In the genomic region with DNA sequence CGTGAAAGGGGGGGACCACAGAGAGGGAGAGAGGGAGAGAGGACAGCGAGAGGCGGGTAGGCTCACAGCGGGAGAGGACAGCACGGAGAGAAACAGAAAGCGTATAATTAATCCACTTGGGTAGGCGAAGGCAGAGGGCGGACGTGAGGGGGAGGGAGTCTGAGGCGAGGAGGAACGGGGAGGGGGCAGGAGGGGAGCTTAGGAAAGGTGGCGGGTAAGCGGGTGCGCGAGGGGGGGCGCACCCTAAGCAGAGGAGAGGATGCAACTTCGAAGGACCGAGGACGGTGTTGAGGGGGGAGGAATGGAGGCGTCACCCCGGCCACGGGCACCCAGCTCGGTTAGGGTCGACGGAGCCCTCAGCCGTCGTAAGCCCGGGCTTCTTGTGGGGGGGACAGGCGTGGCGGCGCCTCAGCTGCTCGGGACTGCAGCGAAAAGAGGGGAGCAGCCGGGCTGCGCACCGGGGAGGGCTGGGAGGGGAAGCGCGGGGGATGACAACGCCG, we compare ENCODE assay signal across 9 mouse cellular contexts. TPM values are rescaled to one million over a fixed set of nuclear protein-coding genes. Genes with fewer than 3 reads are reported as not detected.
DNase-seq lines count a peak whose midpoint lies in the region; ATAC-seq and TF ChIP-seq lines count a peak whose summit lies in the region.
"Had no signal": no experiment of that assay in that cellular context is flagged by ENCODE, and none has a peak within 500 bp of the region (broad histone marks: within the 10 kb centered on the region; RNA-seq: fewer than 3 reads in every experiment).

No protein-coding gene starts in this region.

- peaks cover 30% of the 10 kb centered on the region for H3K4me1 ChIP-seq in lung, embryonic 16.5 days (replicated peaks; ENCODE audit: control insufficient read depth, insufficient read depth, low read length)
- H3K4me1 ChIP-seq in limb, embryonic 10.5 days, result peaks cover 58% of the 10 kb centered on the region
- peaks cover 20% of the 10 kb centered on the region for H3K4me1 ChIP-seq in olfactory bulb, adult 2 months (ENCODE audit: control insufficient read depth, insufficient read depth, low read length)

- H3K27ac ChIP-seq in lung, embryonic 16.5 days (ENCODE audit: low read length), result peak overlapping the region; percentile 85
- H3K27ac ChIP-seq in limb, embryonic 10.5 days, result peak overlapping the region; percentile 99
- H3K27ac ChIP-seq in olfactory bulb, adult 2 months (ENCODE audit: insufficient read depth, low read depth, low read length), result no peak overlapping the region

- no peak for ATAC-seq in CD4-positive, CD25-positive, alpha-beta regulatory T cell, adult 4 months
- ATAC-seq in lung, embryonic 16.5 days (ENCODE audit: low read depth), result peak; percentile 34

- peak; percentile 20 for DNase-seq in CD4-positive, CD25-positive, alpha-beta regulatory T cell, adult 2 months (ENCODE audit: low read depth, low spot score)
- no peak for DNase-seq in lung, postnatal 14 days
- DNase-seq in limb, embryonic 10.5 days (ENCODE audit: low spot score), result peak; percentile 55
- DNase-seq in layer of hippocampus, adult 9-11 months, result no peak
- DNase-seq in frontal cortex, postnatal 14 days (ENCODE audit: low spot score in 2 of 2), result no peak
- DNase-seq: cerebellum, adult 9-10 months had no signal

- peak overlapping the region; percentile 76 for H3K4me2 ChIP-seq in lung, embryonic 16.5 days (ENCODE audit: low read depth, low read length)

- under 1% methylated on average over 37 of the region's 40 CpGs for WGBS in lung, embryonic 16.5 days
- WGBS in limb, embryonic 10.5 days, result 1% methylated on average over 40 of the region's 40 CpGs
- under 1% methylated on average over 37 of the region's 40 CpGs for WGBS in olfactory bulb, adult 2 months

- TF ChIP-seq POLR2A in olfactory bulb, adult 2 months (IDR thresholded peaks at IDR 0.05; ENCODE audit: insufficient read depth, low read depth, low read length), result no peak

- no peaks in the 10 kb centered on the region; the same call in 1 of the 2 replicates for H3K36me3 ChIP-seq in lung, embryonic 16.5 days (ENCODE audit: control insufficient read depth, insufficient read depth, low read length)
- H3K36me3 ChIP-seq in limb, embryonic 10.5 days, result peaks cover 35% of the 10 kb centered on the region

- no peaks in the 10 kb centered on the region for H3K9me3 ChIP-seq in lung, embryonic 16.5 days (ENCODE audit: control insufficient read depth, low read length)
- H3K9me3 ChIP-seq in limb, embryonic 10.5 days (replicated peaks), result no peaks in the 10 kb centered on the region

- H3K4me3 ChIP-seq in lung, embryonic 16.5 days (ENCODE audit: low read length), result peak overlapping the region; percentile 56
- H3K4me3 ChIP-seq in limb, embryonic 10.5 days, result peak overlapping the region; percentile 77
- peak overlapping the region; percentile 31 for H3K4me3 ChIP-seq in olfactory bulb, adult 2 months (ENCODE audit: insufficient read depth, low read depth, low read length)

- H3K9ac ChIP-seq in lung, embryonic 16.5 days (ENCODE audit: low read length), result peak overlapping the region; percentile 80

- H3K27me3 ChIP-seq in lung, embryonic 16.5 days (ENCODE audit: control insufficient read depth, insufficient read depth, low read depth, low read length), result peaks cover 79% of the 10 kb centered on the region
- peaks cover 99% of the 10 kb centered on the region for H3K27me3 ChIP-seq in limb, embryonic 10.5 days (ENCODE audit: low read depth, poor library complexity, severe bottlenecking)

- TF ChIP-seq CTCF in olfactory bulb, adult 2 months (IDR thresholded peaks at IDR 0.05; ENCODE audit: insufficient read depth, low read depth, low read length), result no peak

RNA-seq across cellular contexts. Expression of a gene that starts 7.9 kb away (rescaled TPM):
- polyA plus RNA-seq in CD4-positive, CD25-positive, alpha-beta regulatory T cell, adult 4 months (2017; shearing (Covaris generic)), result 1 to 10 TPM in 1 of 2 experiments, under 1 TPM in 1; 0.69 to 1.1 TPM
- polyA plus RNA-seq in lung, embryonic 16.5 days (2015; fragmentation: Nextera tagmentation; extraction: Ambion mirVana), result 457 and 496 TPM in 2 replicates
- 769 and 872 TPM in 2 replicates for polyA plus RNA-seq in limb, embryonic 10.5 days (2016; fragmentation: Nextera tagmentation; extraction: Ambion mirVana)
- not detected in 2 replicates for polyA plus RNA-seq in olfactory bulb, adult 2 months (2012; ENCODE audit: insufficient read depth, insufficient read length, low replicate concordance, missing spikeins)

RNA-seq across cellular contexts. Expression of a gene that starts 11.0 kb away (rescaled TPM):
- polyA plus RNA-seq in CD4-positive, CD25-positive, alpha-beta regulatory T cell, adult 4 months (2017; shearing (Covaris generic)), result not detected
- not detected in 2 replicates for polyA plus RNA-seq in lung, embryonic 16.5 days (2015; fragmentation: Nextera tagmentation; extraction: Ambion mirVana)
- 0.09 and 0.11 TPM in 2 replicates for polyA plus RNA-seq in limb, embryonic 10.5 days (2016; fragmentation: Nextera tagmentation; extraction: Ambion mirVana)
- not detected in 2 replicates for polyA plus RNA-seq in olfactory bulb, adult 2 months (2012; ENCODE audit: insufficient read depth, insufficient read length, low replicate concordance, missing spikeins)

Comparison
In these comparisons a context has a peak if more than half of its experiments do, and no peak if none do; other contexts are left out.
1. DNase-seq: peak in CD4-positive, CD25-positive, alpha-beta regulatory T cell, adult 2 months (single experiment) and limb, embryonic 10.5 days (single experiment); none in lung, postnatal 14 days (single experiment), layer of hippocampus, adult 9-11 months (single experiment) and frontal cortex, postnatal 14 days (0 of 2).
2. Peak in every context shown above with its lines, with median percentiles within 50 percentile points of each other: H3K4me3 ChIP-seq.